ENCODE assay signal across 24 mouse cellular contexts in genomic region chr9:28395222-28395621, GRCm38 (mm10).
DNase-seq lines count a peak whose midpoint lies in the region; ATAC-seq and TF ChIP-seq lines count a peak whose summit lies in the region.
"Had no signal": no experiment of that assay in that cellular context is flagged by ENCODE, and none has a peak within 500 bp of the region (broad histone marks: within the 10 kb centered on the region; RNA-seq: fewer than 3 reads in every experiment).

No protein-coding gene starts in this region.

- H3K27ac ChIP-seq in liver, adult 2 months (replicated peaks; ENCODE audit: insufficient read depth, low read depth, low read length) = no peak overlapping the region
- peak overlapping the region; percentile 72; the same call in 1 of the 2 replicates for H3K27ac ChIP-seq in lung, embryonic 15.5 days
- no peak overlapping the region for H3K27ac ChIP-seq in lung, postnatal 0 days (ENCODE audit: low read length)
- H3K27ac ChIP-seq: embryonic facial prominence, embryonic 10.5 days; embryonic facial prominence, embryonic 12.5 days; forebrain, embryonic 13.5 days had no signal

- TF ChIP-seq EP300 in lung, postnatal 0 days (IDR thresholded peaks at IDR 0.05) = no peak

- H3K36me3 ChIP-seq in liver, adult 2 months (ENCODE audit: control insufficient read depth, insufficient read depth, low read length) = no peaks in the 10 kb centered on the region
- no peaks in the 10 kb centered on the region for H3K36me3 ChIP-seq in lung, embryonic 15.5 days
- H3K36me3 ChIP-seq in lung, postnatal 0 days (ENCODE audit: insufficient read depth, low read length) = no peaks in the 10 kb centered on the region
- H3K36me3 ChIP-seq: embryonic facial prominence, embryonic 10.5 days; embryonic facial prominence, embryonic 12.5 days; G1E had no signal

- H3K4me1 ChIP-seq in liver, adult 2 months (ENCODE audit: control insufficient read depth, insufficient read depth, low read length) = no peaks in the 10 kb centered on the region
- 0 out of 2 replicates have a peak, but pooled peaks cover 3% of the 10 kb centered on the region for H3K4me1 ChIP-seq in lung, embryonic 15.5 days
- no peaks in the 10 kb centered on the region for H3K4me1 ChIP-seq in lung, postnatal 0 days (ENCODE audit: insufficient read depth, low read depth, low read length)
- H3K4me1 ChIP-seq: embryonic facial prominence, embryonic 10.5 days; embryonic facial prominence, embryonic 12.5 days; forebrain, embryonic 13.5 days had no signal

- H3K4me3 ChIP-seq in liver, adult 2 months (ENCODE audit: insufficient read depth, low read depth, low read length) = no peak overlapping the region
- no peak overlapping the region for H3K4me3 ChIP-seq in lung, embryonic 15.5 days
- H3K4me3 ChIP-seq in lung, postnatal 0 days (ENCODE audit: low read depth, low read length) = no peak overlapping the region
- H3K4me3 ChIP-seq: embryonic facial prominence, embryonic 10.5 days; embryonic facial prominence, embryonic 12.5 days; forebrain, embryonic 13.5 days had no signal

- no peak for TF ChIP-seq POLR2A in liver, adult 2 months (IDR thresholded peaks at IDR 0.05; ENCODE audit: extremely low read depth, insufficient read depth, low read length)

- no peak overlapping the region for H3K4me2 ChIP-seq in lung, embryonic 15.5 days
- no peak overlapping the region for H3K4me2 ChIP-seq in lung, postnatal 0 days (replicated peaks; ENCODE audit: low read depth, low read length)
- H3K4me2 ChIP-seq: embryonic facial prominence, embryonic 12.5 days; forebrain, embryonic 13.5 days had no signal

- H3K9ac ChIP-seq in liver, adult 2 months (ENCODE audit: low read depth, low read length) = no peak overlapping the region
- H3K9ac ChIP-seq in lung, embryonic 15.5 days = no peak overlapping the region
- no peak overlapping the region for H3K9ac ChIP-seq in lung, postnatal 0 days (replicated peaks; ENCODE audit: low read depth)
- H3K9ac ChIP-seq: embryonic facial prominence, embryonic 12.5 days; forebrain, embryonic 13.5 days had no signal

- no peak for TF ChIP-seq CTCF in liver, adult 2 months (IDR thresholded peaks at IDR 0.05; ENCODE audit: low read depth, low read length)
- TF ChIP-seq CTCF in lung, postnatal 0 days (IDR thresholded peaks at IDR 0.05) = no peak

- peak; percentile 95 for ATAC-seq in lung, embryonic 15.5 days (ENCODE audit: borderline replicate concordance, extremely low read depth, low FRiP score, low TSS enrichment)
- peak; percentile 91 for ATAC-seq in lung, postnatal 0 days
- ATAC-seq: activated CD4-positive, CD25-positive, alpha-beta regulatory T cell, adult 4 months; CD4-positive, CD25-positive, alpha-beta regulatory T cell, adult 4 months; forebrain, embryonic 13.5 days; Patski had no signal

- peak; percentile 17 for DNase-seq in liver, adult 2 months (ENCODE audit: extremely low read depth, low read depth, low spot score)
- no peak for DNase-seq in liver
- DNase-seq in lung, postnatal 25 days (ENCODE audit: low spot score) = no peak
- peak; percentile 77 for DNase-seq in lung, postnatal 0 days (ENCODE audit: low spot score)
- DNase-seq in lung, postnatal 36 days = no peak
- peak; percentile 8 to 20 for DNase-seq in lung, postnatal 4 days
- DNase-seq: adrenal gland, adult 8-10 months; adrenal gland, postnatal 14 days; adrenal gland, postnatal 36 days; B cell, adult 2 months; cerebellum, adult 11-12 months; cerebellum, adult 2 months; cerebellum, adult 9-10 months; cerebellum, postnatal 10 days; cerebellum, postnatal 25 days had no signal

- WGBS in liver, adult 2 months = 12% methylated on average over 2 of the region's 3 CpGs
- WGBS in lung, embryonic 15.5 days = 0% methylated on average over 3 of the region's 3 CpGs
- 0% methylated on average over 3 of the region's 3 CpGs for WGBS in lung, postnatal 0 days

- H3K9me3 ChIP-seq in lung, embryonic 15.5 days = no peaks in the 10 kb centered on the region
- no peaks in the 10 kb centered on the region for H3K9me3 ChIP-seq in lung, postnatal 0 days (ENCODE audit: low read length)
- H3K9me3 ChIP-seq: embryonic facial prominence, embryonic 10.5 days; embryonic facial prominence, embryonic 12.5 days; forebrain, embryonic 13.5 days; G1E had no signal

- no peaks in the 10 kb centered on the region for H3K79me2 ChIP-seq in liver, adult 2 months (ENCODE audit: control insufficient read depth, insufficient read depth, low read length)

- no peaks in the 10 kb centered on the region for H3K27me3 ChIP-seq in liver, adult 2 months (ENCODE audit: control insufficient read depth, insufficient read depth, low read length)
- H3K27me3 ChIP-seq in lung, embryonic 15.5 days = no peaks in the 10 kb centered on the region
- H3K27me3 ChIP-seq in lung, postnatal 0 days (replicated peaks; ENCODE audit: insufficient read depth, low read length) = no peaks in the 10 kb centered on the region
- H3K27me3 ChIP-seq: CH12.LX; embryonic facial prominence, embryonic 12.5 days; forebrain, embryonic 13.5 days had no signal

Comparison
In these comparisons a context has a peak if more than half of its experiments do, and no peak if none do; other contexts are left out.
1. DNase-seq: peak in liver, adult 2 months (single experiment), lung, postnatal 0 days (single experiment) and lung, postnatal 4 days (2 of 2); none in liver (single experiment), lung, postnatal 25 days (single experiment) and lung, postnatal 36 days (single experiment).